Mouse (Mus musculus) liver, postnatal 0 days (tissue): ENCODE results near the gene Foxo3.

Source experiments
- CTCF ChIP-seq: sonication (generic); IDR thresholded peaks from 2 replicates; pipeline ENCODE4 v1.5.1; 2016; ENCODE audit warnings: antibody characterized with exemption, low read depth
- EP300 ChIP-seq: IDR thresholded peaks from 2 replicates; pipeline ENCODE4 v1.6.1; 2016; ENCODE audit warnings: antibody characterized with exemption, low read depth, mild to moderate bottlenecking

DNA sequence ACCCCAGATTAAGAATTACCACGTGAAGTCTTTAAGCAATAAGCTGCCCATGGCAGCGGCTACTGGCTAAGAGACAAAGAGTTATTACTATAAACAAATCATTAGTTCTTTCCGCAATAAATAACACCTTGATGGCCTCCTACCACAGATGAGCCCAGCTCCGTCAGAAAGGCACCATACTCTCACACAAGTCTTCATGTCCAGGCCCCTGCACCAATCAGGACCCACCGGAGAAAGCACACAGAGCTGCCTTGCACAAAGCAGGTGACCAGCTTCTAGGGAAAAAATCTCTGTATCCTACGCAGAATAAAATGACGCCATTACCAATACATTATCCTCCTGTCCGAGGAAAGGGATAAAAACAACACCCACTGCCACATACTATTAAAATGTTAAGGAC lies 44.7 kb downstream of the Foxo3 start:
- TF ChIP-seq CTCF (no peak), EP300 (no peak)
